ENCODE assay signal across 12 mouse cellular contexts in the genomic region with DNA sequence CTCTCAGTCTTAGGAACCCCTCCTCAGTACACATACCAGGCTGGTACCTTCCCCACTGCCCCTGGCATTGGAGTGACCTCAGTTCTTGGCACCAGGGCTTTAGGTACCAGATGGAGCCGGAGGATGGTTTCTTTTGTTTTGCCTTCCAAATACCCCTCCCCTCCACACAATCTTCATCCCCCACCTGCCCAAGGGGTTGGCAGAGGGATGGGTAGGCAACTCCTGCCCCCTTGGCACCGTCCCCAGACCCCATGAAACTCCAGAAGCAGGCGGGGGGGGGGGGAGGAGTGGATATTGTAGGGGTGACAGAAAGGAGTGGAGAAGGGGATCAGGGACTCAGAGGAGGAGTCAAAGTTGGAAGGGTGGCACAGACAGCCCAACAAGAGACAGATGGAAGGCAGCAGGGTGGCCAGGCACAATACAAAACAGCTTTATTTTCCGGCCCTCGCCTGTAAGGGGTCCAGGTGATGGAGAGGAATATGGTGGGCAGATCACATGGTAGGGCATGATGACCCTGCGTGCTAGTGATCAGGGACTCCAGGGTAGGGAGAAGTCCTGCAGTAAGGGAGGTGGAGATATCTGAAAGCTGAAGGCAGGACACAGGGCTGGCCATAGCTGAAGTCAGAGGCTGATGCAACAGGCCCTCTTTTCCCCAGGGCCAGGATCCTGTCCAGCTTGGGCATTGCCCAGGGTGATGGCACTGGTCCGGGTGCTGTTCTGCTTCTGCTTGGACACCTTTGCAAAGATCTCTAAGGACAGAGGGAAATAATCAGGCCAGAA. TPM values are rescaled to one million over a fixed set of nuclear protein-coding genes. Genes with fewer than 3 reads are reported as not detected.
DNase-seq lines count a peak whose midpoint lies in the region; ATAC-seq and TF ChIP-seq lines count a peak whose summit lies in the region.
"Had no signal": no experiment of that assay in that cellular context is flagged by ENCODE, and none has a peak within 500 bp of the region (broad histone marks: within the 10 kb centered on the region; RNA-seq: fewer than 3 reads in every experiment).

No protein-coding gene starts in this region.

- WGBS in embryonic facial prominence, embryonic 15.5 days = 57% methylated on average over 7 of the region's 7 CpGs
- WGBS in limb, embryonic 11.5 days = 72% methylated on average over 5 of the region's 7 CpGs
- WGBS in stomach, postnatal 0 days = 68% methylated on average over 6 of the region's 7 CpGs

- H3K36me3 ChIP-seq in embryonic facial prominence, embryonic 15.5 days = peaks cover 36% of the 10 kb centered on the region
- H3K36me3 ChIP-seq in limb, embryonic 11.5 days (ENCODE audit: control insufficient read depth, insufficient read depth, low read length) = peaks cover 13% of the 10 kb centered on the region
- H3K36me3 ChIP-seq in stomach, postnatal 0 days (ENCODE audit: control insufficient read depth, insufficient read depth, low read length) = peaks cover 4% of the 10 kb centered on the region; the same call in 1 of the 2 replicates

- no peak for TF ChIP-seq EP300 in stomach, postnatal 0 days (optimal IDR thresholded peaks at IDR 0.05)

- DNase-seq in thymus, postnatal 4 days = peak; percentile 7
- no peak for DNase-seq in thymus, postnatal 10 days (ENCODE audit: low spot score in 2 of 2)
- DNase-seq in limb, embryonic 11.5 days (ENCODE audit: low spot score) = no peak
- no peak for DNase-seq in stomach, postnatal 0 days (ENCODE audit: low spot score)
- no peak for DNase-seq in heart, adult 18-20 months
- no peak for DNase-seq in left cerebral cortex, postnatal 14 days (ENCODE audit: low spot score in 2 of 2)
- DNase-seq: adrenal gland, adult 8-10 months; gastrocnemius, postnatal 14 days had no signal

- ATAC-seq in embryonic facial prominence, embryonic 15.5 days (ENCODE audit: insufficient number of reproducible peaks, low FRiP score, low TSS enrichment, low read depth) = no peak
- ATAC-seq in limb, embryonic 11.5 days (ENCODE audit: insufficient number of reproducible peaks, low FRiP score, low TSS enrichment, low read depth) = no peak
- no peak for ATAC-seq in stomach, postnatal 0 days (ENCODE audit: low FRiP score, low TSS enrichment)
- ATAC-seq in CD4-positive, CD25-positive, alpha-beta regulatory T cell, adult 4 months = no peak
- ATAC-seq: lung, postnatal 0 days had no signal

- no peaks in the 10 kb centered on the region for H3K27me3 ChIP-seq in embryonic facial prominence, embryonic 15.5 days
- no peaks in the 10 kb centered on the region for H3K27me3 ChIP-seq in limb, embryonic 11.5 days (ENCODE audit: control insufficient read depth, insufficient read depth, low read length)
- no peaks in the 10 kb centered on the region for H3K27me3 ChIP-seq in stomach, postnatal 0 days (ENCODE audit: control insufficient read depth, insufficient read depth, low read length)

- TF ChIP-seq CTCF in stomach, postnatal 0 days (IDR thresholded peaks at IDR 0.05; ENCODE audit: low read depth) = no peak

- H3K4me3 ChIP-seq in embryonic facial prominence, embryonic 15.5 days (replicated peaks) = no peak overlapping the region
- H3K4me3 ChIP-seq in limb, embryonic 11.5 days (ENCODE audit: low read depth, low read length) = no peak overlapping the region
- no peak overlapping the region for H3K4me3 ChIP-seq in stomach, postnatal 0 days (ENCODE audit: low read depth, low read length)

- intact Hi-C loops in left cerebral cortex, postnatal 14 days (cut with DNase I) = no loop called here

- H3K9me3 ChIP-seq in embryonic facial prominence, embryonic 15.5 days (replicated peaks) = no peaks in the 10 kb centered on the region
- no peaks in the 10 kb centered on the region for H3K9me3 ChIP-seq in limb, embryonic 11.5 days (ENCODE audit: control insufficient read depth, low read length)
- no peaks in the 10 kb centered on the region for H3K9me3 ChIP-seq in stomach, postnatal 0 days (ENCODE audit: control insufficient read depth, low read length)

- no peak overlapping the region for H3K4me2 ChIP-seq in embryonic facial prominence, embryonic 15.5 days (replicated peaks)
- no peak overlapping the region for H3K4me2 ChIP-seq in limb, embryonic 11.5 days (ENCODE audit: low read depth, severe bottlenecking)
- no peak overlapping the region for H3K4me2 ChIP-seq in stomach, postnatal 0 days (replicated peaks; ENCODE audit: low read depth)

- no peak overlapping the region for H3K9ac ChIP-seq in embryonic facial prominence, embryonic 15.5 days
- H3K9ac ChIP-seq in limb, embryonic 11.5 days (ENCODE audit: low read length) = no peak overlapping the region
- no peak overlapping the region for H3K9ac ChIP-seq in stomach, postnatal 0 days (ENCODE audit: low read length)

- peaks cover 53% of the 10 kb centered on the region for H3K4me1 ChIP-seq in embryonic facial prominence, embryonic 15.5 days
- H3K4me1 ChIP-seq in limb, embryonic 11.5 days (ENCODE audit: control insufficient read depth, insufficient read depth, low read length) = peaks cover 26% of the 10 kb centered on the region
- H3K4me1 ChIP-seq in stomach, postnatal 0 days (replicated peaks; ENCODE audit: control insufficient read depth, insufficient read depth) = peaks cover 4% of the 10 kb centered on the region; the same call in 1 of the 2 replicates

- H3K27ac ChIP-seq in embryonic facial prominence, embryonic 15.5 days (replicated peaks) = peak overlapping the region; percentile 12; the same call in 1 of the 2 replicates
- H3K27ac ChIP-seq in limb, embryonic 11.5 days (replicated peaks; ENCODE audit: low read depth, low read length) = 0 out of 2 replicates have a peak overlapping the region, but pooled peaks have one; percentile 14
- H3K27ac ChIP-seq in stomach, postnatal 0 days (replicated peaks) = 0 out of 2 replicates have a peak overlapping the region, but pooled peaks have one; percentile 40

RNA-seq across cellular contexts. Expression of a gene that starts 6.3 kb away (rescaled TPM):
- 96.3 and 107 TPM in 2 replicates for polyA plus RNA-seq in embryonic facial prominence, embryonic 15.5 days (2015; fragmentation: Nextera tagmentation; extraction: Ambion mirVana)
- polyA plus RNA-seq in limb, embryonic 11.5 days (2014; fragmentation: Nextera tagmentation; extraction: Ambion mirVana) = 2.4 and 3.1 TPM in 2 replicates
- polyA plus RNA-seq in stomach, postnatal 0 days (2015; fragmentation: Nextera tagmentation; extraction: Ambion mirVana) = 252 and 271 TPM in 2 replicates
- not detected for polyA plus RNA-seq in CD4-positive, CD25-positive, alpha-beta regulatory T cell, adult 4 months (2017; shearing (Covaris generic))
- total RNA-seq in heart, adult 18-20 months (2021) = under 1 TPM in 1 of 2 experiments, not detected in 1; 0.26 TPM
- not detected for total RNA-seq in left cerebral cortex, postnatal 14 days (2021)
- total RNA-seq: adrenal gland, adult 8-10 months; gastrocnemius, postnatal 14 days; left cerebral cortex, adult 18-20 months had no signal

RNA-seq across cellular contexts. Expression of a gene that starts 9.6 kb away (rescaled TPM):
- 22.5 and 22.8 TPM in 2 replicates for polyA plus RNA-seq in embryonic facial prominence, embryonic 15.5 days (2015; fragmentation: Nextera tagmentation; extraction: Ambion mirVana)
- 42.6 and 43.5 TPM in 2 replicates for polyA plus RNA-seq in limb, embryonic 11.5 days (2014; fragmentation: Nextera tagmentation; extraction: Ambion mirVana)
- polyA plus RNA-seq in stomach, postnatal 0 days (2015; fragmentation: Nextera tagmentation; extraction: Ambion mirVana) = 3.3 and 3.4 TPM in 2 replicates
- 1 to 10 TPM in 1 of 2 experiments, under 1 TPM in 1; 0.60 to 1.5 TPM for polyA plus RNA-seq in CD4-positive, CD25-positive, alpha-beta regulatory T cell, adult 4 months (2017; shearing (Covaris generic))
- under 1 TPM; 0.26 to 0.35 TPM for total RNA-seq in heart, adult 18-20 months (2021)
- total RNA-seq in left cerebral cortex, postnatal 14 days (2021) = 1 to 10 TPM; 3.3 to 4.2 TPM

RNA-seq across cellular contexts. Expression of a gene that starts 11.1 kb away (rescaled TPM):
- polyA plus RNA-seq in embryonic facial prominence, embryonic 15.5 days (2015; fragmentation: Nextera tagmentation; extraction: Ambion mirVana) = 183 and 199 TPM in 2 replicates
- polyA plus RNA-seq in limb, embryonic 11.5 days (2014; fragmentation: Nextera tagmentation; extraction: Ambion mirVana) = 78.9 and 89.3 TPM in 2 replicates
- polyA plus RNA-seq in stomach, postnatal 0 days (2015; fragmentation: Nextera tagmentation; extraction: Ambion mirVana) = 154 and 157 TPM in 2 replicates
- 100 to 1,000 TPM; 197 to 234 TPM for polyA plus RNA-seq in CD4-positive, CD25-positive, alpha-beta regulatory T cell, adult 4 months (2017; shearing (Covaris generic))
- 100 to 1,000 TPM; 102 to 104 TPM for total RNA-seq in heart, adult 18-20 months (2021)
- total RNA-seq in left cerebral cortex, postnatal 14 days (2021) = 100 to 1,000 TPM; 108 to 109 TPM

RNA-seq across cellular contexts. Expression of a gene that starts 11.7 kb away (rescaled TPM):
- 44.4 and 47.6 TPM in 2 replicates for polyA plus RNA-seq in embryonic facial prominence, embryonic 15.5 days (2015; fragmentation: Nextera tagmentation; extraction: Ambion mirVana)
- 80.1 and 85.3 TPM in 2 replicates for polyA plus RNA-seq in limb, embryonic 11.5 days (2014; fragmentation: Nextera tagmentation; extraction: Ambion mirVana)
- polyA plus RNA-seq in stomach, postnatal 0 days (2015; fragmentation: Nextera tagmentation; extraction: Ambion mirVana) = 19.5 and 21.8 TPM in 2 replicates
- 10 to 100 TPM; 11.9 to 12.0 TPM for polyA plus RNA-seq in CD4-positive, CD25-positive, alpha-beta regulatory T cell, adult 4 months (2017; shearing (Covaris generic))
- 10 to 100 TPM; 72.4 to 78.7 TPM for total RNA-seq in heart, adult 18-20 months (2021)
- 10 to 100 TPM; 91.2 to 91.6 TPM for total RNA-seq in left cerebral cortex, postnatal 14 days (2021)

RNA-seq across cellular contexts. Expression of a gene that starts 32.1 kb away (rescaled TPM):
- polyA plus RNA-seq in embryonic facial prominence, embryonic 15.5 days (2015; fragmentation: Nextera tagmentation; extraction: Ambion mirVana) = 625 and 678 TPM in 2 replicates
- polyA plus RNA-seq in limb, embryonic 11.5 days (2014; fragmentation: Nextera tagmentation; extraction: Ambion mirVana) = 20.3 and 20.4 TPM in 2 replicates
- polyA plus RNA-seq in stomach, postnatal 0 days (2015; fragmentation: Nextera tagmentation; extraction: Ambion mirVana) = 250 and 267 TPM in 2 replicates
- 1 to 10 TPM; 5.0 to 5.1 TPM for polyA plus RNA-seq in CD4-positive, CD25-positive, alpha-beta regulatory T cell, adult 4 months (2017; shearing (Covaris generic))
- total RNA-seq in heart, adult 18-20 months (2021) = 100 to 1,000 TPM; 113 to 129 TPM
- 10 to 100 TPM; 50.0 to 54.2 TPM for total RNA-seq in left cerebral cortex, postnatal 14 days (2021)

Comparison
In these comparisons a context has a peak if more than half of its experiments do, and no peak if none do; other contexts are left out.
1. RNA of a gene that starts 6.3 kb away (polyA plus RNA-seq): 252 to 271 TPM in stomach, postnatal 0 days and 96.3 to 107 TPM in embryonic facial prominence, embryonic 15.5 days; 2.4 to 3.1 TPM in limb, embryonic 11.5 days and not detected in CD4-positive, CD25-positive, alpha-beta regulatory T cell, adult 4 months; every median in the first group is over 10 times any median in the second.
2. Peak in every context shown above with its lines, with median percentiles within 50 percentile points of each other: H3K27ac ChIP-seq.